Mouse (Mus musculus): ENCODE results near the gene Fam129c. TPM values are rescaled to one million over a fixed set of nuclear protein-coding genes. Genes with fewer than 3 reads are reported as not detected.

Gene Fam129c
- polyA plus RNA-seq, 1 experiment from 2014 or later: 3.8 TPM

DNA sequence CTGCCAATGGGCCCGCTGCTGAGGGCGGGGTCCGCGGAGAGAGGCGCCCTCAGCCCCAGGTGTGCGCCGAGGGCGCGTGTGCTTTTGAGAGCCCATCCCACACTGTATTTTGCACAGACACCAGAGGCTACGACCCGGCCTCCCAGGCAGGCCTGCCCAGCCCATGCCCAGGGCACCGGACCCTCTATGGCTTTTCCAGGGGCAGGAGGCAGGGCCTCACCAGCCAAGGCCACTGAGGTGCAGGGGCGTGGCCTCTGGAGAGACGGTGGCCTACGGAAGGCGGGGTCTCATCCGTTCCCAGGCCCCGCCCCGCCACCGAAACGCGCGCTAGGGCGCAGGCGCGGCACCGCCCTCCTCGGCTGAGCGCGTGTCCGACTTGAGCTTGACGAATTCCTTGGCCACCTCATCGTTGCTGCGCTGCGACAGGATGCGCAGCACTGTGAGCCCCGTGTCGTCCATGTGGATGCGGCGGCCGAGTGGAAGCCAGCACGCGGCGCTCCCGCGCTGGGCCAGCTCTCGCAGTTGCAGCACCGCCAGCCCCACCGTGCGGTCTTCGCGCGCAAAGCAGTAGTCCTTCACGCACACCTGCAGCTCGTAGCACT, 31.7 kb downstream of the Fam129c start:
- DNase-seq (ENCODE audit: low spot score) (peak; percentile 92), ATAC-seq (replicated peaks; ENCODE audit: low FRiP score) (peak; percentile 84)
- Histone ChIP-seq H3K9me3 (ENCODE audit: control insufficient read depth, low read length) (no peaks in the 10 kb centered on the region), H3K36me3 (ENCODE audit: control insufficient read depth, insufficient read depth, low read length) (peaks cover 5% of the 10 kb centered on the region; the same call in 1 of the 2 replicates), H3K4me3 (ENCODE audit: low read depth, low read length) (peak overlapping the region; percentile 59), H3K4me1 (replicated peaks; ENCODE audit: control insufficient read depth, insufficient read depth, low read length) (peaks cover 25% of the 10 kb centered on the region), H3K27me3 (replicated peaks; ENCODE audit: control insufficient read depth, insufficient read depth, low read length) (peaks cover 32% of the 10 kb centered on the region), H3K27ac (ENCODE audit: low read depth, low read length) (peak overlapping the region; percentile 26; the same call in 1 of the 2 replicates), H3K9ac (ENCODE audit: low read depth, low read length) (peak overlapping the region; percentile 60), H3K4me2 (peak overlapping the region; percentile 93)
- under 1% methylated on average over 55 of the region's 55 CpGs for WGBS

DNA sequence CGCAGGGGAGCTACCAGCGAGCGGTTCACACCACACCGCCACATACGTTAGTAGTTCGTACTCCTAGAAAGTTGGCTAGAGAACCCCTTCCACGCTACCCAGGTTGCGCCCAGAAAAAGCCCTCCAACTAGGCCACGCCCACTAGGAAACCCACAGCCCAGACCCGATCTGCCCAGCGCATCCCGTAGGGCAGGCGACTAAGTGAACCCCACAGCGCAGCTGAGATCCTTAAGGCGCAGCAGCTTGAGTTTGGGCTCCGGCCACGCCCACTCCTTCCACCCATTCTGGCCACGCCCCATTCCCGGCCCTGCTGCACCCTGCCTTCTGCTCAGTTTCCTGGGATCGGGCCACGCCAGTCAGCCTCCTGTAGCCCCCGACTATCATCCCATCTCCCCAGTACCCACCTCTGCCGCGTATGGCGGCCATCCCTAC, 32.3 kb downstream of the Fam129c start:
- DNase-seq (ENCODE audit: low spot score) (peak; percentile 60), ATAC-seq (replicated peaks; ENCODE audit: low FRiP score) (peak; percentile 29)
- H3K9me3 ChIP-seq (ENCODE audit: control insufficient read depth, low read length): no peaks in the 10 kb centered on the region
- H3K4me3 ChIP-seq (ENCODE audit: low read depth, low read length): peak overlapping the region; percentile 59
- peak overlapping the region; percentile 53 for H3K9ac ChIP-seq (ENCODE audit: low read depth, low read length)
- H3K4me2 ChIP-seq: peak overlapping the region; percentile 93
- WGBS: 5% methylated on average over 25 of the region's 25 CpGs
- no peak overlapping the region; the same call in 1 of the 2 replicates for H3K27ac ChIP-seq (ENCODE audit: low read depth, low read length)
- no peaks in the 10 kb centered on the region; the same call in 1 of the 2 replicates for H3K36me3 ChIP-seq (ENCODE audit: control insufficient read depth, insufficient read depth, low read length)
- H3K4me1 ChIP-seq (replicated peaks; ENCODE audit: control insufficient read depth, insufficient read depth, low read length): peaks cover 25% of the 10 kb centered on the region
- peaks cover 37% of the 10 kb centered on the region for H3K27me3 ChIP-seq (replicated peaks; ENCODE audit: control insufficient read depth, insufficient read depth, low read length)

DNA sequence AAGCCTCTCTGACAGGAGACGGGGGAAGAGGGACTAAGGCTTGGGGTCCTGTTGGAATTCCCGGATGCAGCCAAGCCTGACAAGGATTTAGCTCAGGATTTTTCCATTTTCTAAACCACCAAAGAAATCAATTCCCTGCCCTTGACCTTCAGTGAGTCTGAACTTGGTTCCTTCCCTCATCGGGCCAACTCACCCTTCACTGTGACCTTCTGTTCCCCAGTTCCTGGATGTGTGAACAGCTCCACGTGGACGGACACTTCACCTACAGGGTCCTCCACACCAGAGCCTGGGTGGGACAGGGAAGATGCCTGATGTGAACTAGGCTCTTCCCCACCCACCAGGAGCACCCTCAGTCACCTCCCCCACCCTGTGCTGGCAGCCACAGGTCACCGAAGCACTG, 33.3 kb downstream of the Fam129c start:
- DNase-seq (ENCODE audit: low spot score): no peak
- Histone ChIP-seq H3K4me2 (no peak overlapping the region), H3K27ac (ENCODE audit: low read depth, low read length) (no peak overlapping the region), H3K4me3 (ENCODE audit: low read depth, low read length) (no peak overlapping the region), H3K9me3 (ENCODE audit: control insufficient read depth, low read length) (no peaks in the 10 kb centered on the region), H3K36me3 (ENCODE audit: control insufficient read depth, insufficient read depth, low read length) (no peaks in the 10 kb centered on the region; the same call in 1 of the 2 replicates), H3K9ac (ENCODE audit: low read depth, low read length) (no peak overlapping the region), H3K27me3 (replicated peaks; ENCODE audit: control insufficient read depth, insufficient read depth, low read length) (peaks cover 42% of the 10 kb centered on the region), H3K4me1 (replicated peaks; ENCODE audit: control insufficient read depth, insufficient read depth, low read length) (peaks cover 25% of the 10 kb centered on the region)
- ATAC-seq (replicated peaks; ENCODE audit: low FRiP score): no peak
- WGBS: 79% methylated on average over 6 of the region's 6 CpGs

DNA sequence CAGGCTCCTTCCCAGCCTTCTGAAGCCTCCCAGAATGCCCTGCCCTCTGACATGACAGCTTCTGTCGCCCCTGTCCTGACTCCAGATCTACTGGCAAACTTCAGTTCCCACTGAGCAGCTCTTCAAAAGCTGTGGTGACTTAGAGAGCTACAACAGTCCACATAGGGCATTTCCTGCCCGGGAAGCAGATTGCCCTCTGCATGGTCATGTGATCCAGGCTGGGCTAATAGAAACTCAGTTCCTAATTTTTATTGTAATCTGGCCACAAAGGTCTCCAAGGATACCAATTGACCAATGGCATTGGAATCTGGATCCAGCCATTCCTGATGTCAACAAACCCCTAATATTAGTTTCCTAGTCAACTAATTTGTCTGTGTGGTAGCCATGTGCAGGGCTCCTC, 34.4 kb downstream of the Fam129c start:
- DNase-seq (ENCODE audit: low spot score) (no peak), ATAC-seq (replicated peaks; ENCODE audit: low FRiP score) (no peak)
- Histone ChIP-seq H3K27ac (ENCODE audit: low read depth, low read length) (no peak overlapping the region), H3K27me3 (replicated peaks; ENCODE audit: control insufficient read depth, insufficient read depth, low read length) (peaks cover 42% of the 10 kb centered on the region), H3K9ac (ENCODE audit: low read depth, low read length) (no peak overlapping the region), H3K4me3 (ENCODE audit: low read depth, low read length) (no peak overlapping the region), H3K4me1 (replicated peaks; ENCODE audit: control insufficient read depth, insufficient read depth, low read length) (peaks cover 25% of the 10 kb centered on the region), H3K36me3 (ENCODE audit: control insufficient read depth, insufficient read depth, low read length) (no peaks in the 10 kb centered on the region), H3K4me2 (no peak overlapping the region), H3K9me3 (ENCODE audit: control insufficient read depth, low read length) (no peaks in the 10 kb centered on the region)
- WGBS: 56% methylated on average over 2 of the region's 2 CpGs

DNA sequence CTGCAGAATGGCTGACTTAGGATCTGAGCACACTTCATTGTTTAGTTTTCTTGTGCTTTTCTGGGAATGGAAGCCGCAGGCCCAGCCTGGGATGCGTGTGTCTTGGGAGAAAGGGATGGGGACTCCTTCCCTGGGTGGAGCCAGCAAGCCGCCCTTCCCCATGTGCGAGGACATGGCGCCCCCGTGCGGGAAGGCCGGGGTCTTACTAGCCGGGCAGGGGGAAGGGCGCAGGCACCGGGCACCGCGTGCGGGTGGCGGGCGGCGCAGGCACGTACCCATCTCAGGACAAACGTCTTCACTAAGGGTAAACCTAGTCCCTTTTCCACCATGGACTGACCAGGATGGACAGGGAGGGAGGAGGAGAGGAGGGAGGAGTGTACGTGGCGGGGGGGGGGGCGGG, 35.7 kb downstream of the Fam129c start:
- ATAC-seq (replicated peaks; ENCODE audit: low FRiP score): no peak
- Histone ChIP-seq H3K4me1 (replicated peaks; ENCODE audit: control insufficient read depth, insufficient read depth, low read length) (peaks cover 21% of the 10 kb centered on the region), H3K9ac (ENCODE audit: low read depth, low read length) (no peak overlapping the region), H3K4me3 (ENCODE audit: low read depth, low read length) (no peak overlapping the region; the same call in 1 of the 2 replicates), H3K9me3 (ENCODE audit: control insufficient read depth, low read length) (no peaks in the 10 kb centered on the region), H3K27ac (ENCODE audit: low read depth, low read length) (no peak overlapping the region), H3K27me3 (replicated peaks; ENCODE audit: control insufficient read depth, insufficient read depth, low read length) (peaks cover 43% of the 10 kb centered on the region), H3K4me2 (peak overlapping the region; percentile 44), H3K36me3 (ENCODE audit: control insufficient read depth, insufficient read depth, low read length) (no peaks in the 10 kb centered on the region)
- DNase-seq (ENCODE audit: low spot score): peak; percentile 58
- WGBS: 5% methylated on average over 19 of the region's 22 CpGs

DNA sequence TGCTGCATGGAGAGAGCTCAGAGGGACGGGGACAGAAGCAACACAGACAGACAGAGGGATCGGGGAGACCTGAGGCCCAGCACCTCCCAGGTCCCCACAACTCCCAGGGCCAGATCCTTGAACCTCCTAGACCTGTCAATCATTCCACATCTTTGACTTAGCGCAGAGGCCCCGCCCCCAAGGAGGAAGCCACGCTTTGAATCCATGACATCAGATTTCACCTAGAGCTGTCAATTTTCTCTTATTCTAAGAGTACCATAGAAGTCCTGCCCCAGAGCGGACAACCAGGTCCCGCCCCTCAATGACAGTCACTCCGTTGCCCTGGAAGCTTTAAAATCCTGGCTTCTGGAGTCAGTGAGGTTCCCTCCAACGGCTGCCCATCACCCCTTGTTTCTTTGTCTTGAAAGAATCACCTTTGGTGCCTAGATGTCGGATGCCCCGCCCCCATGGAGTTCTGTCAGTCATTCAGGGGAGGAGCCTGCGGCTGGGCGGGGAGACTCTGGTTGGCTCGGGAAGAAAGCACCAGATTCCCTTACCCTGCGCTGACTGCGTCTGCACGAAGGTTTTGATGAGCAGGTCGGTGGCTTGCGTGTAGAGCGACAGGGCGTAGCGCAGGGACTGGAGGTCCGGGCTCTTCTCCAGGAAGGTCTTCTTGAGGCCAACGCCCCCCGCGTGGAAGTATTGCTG, 36.7 kb downstream of the Fam129c start:
- H3K27ac ChIP-seq (ENCODE audit: low read depth, low read length): no peak overlapping the region
- H3K4me3 ChIP-seq (ENCODE audit: low read depth, low read length): peak overlapping the region; percentile 6; the same call in 1 of the 2 replicates
- H3K4me1 ChIP-seq (replicated peaks; ENCODE audit: control insufficient read depth, insufficient read depth, low read length): peaks cover 12% of the 10 kb centered on the region
- H3K9me3 ChIP-seq (ENCODE audit: control insufficient read depth, low read length): no peaks in the 10 kb centered on the region
- H3K9ac ChIP-seq (ENCODE audit: low read depth, low read length): no peak overlapping the region; the same call in 1 of the 2 replicates
- peak; percentile 60 for ATAC-seq (replicated peaks; ENCODE audit: low FRiP score)
- H3K4me2 ChIP-seq: peak overlapping the region; percentile 54
- 2% methylated on average over 26 of the region's 26 CpGs for WGBS
- no peaks in the 10 kb centered on the region for H3K36me3 ChIP-seq (ENCODE audit: control insufficient read depth, insufficient read depth, low read length)
- H3K27me3 ChIP-seq (replicated peaks; ENCODE audit: control insufficient read depth, insufficient read depth, low read length): peaks cover 51% of the 10 kb centered on the region
- DNase-seq (ENCODE audit: low spot score): peak; percentile 75

DNA sequence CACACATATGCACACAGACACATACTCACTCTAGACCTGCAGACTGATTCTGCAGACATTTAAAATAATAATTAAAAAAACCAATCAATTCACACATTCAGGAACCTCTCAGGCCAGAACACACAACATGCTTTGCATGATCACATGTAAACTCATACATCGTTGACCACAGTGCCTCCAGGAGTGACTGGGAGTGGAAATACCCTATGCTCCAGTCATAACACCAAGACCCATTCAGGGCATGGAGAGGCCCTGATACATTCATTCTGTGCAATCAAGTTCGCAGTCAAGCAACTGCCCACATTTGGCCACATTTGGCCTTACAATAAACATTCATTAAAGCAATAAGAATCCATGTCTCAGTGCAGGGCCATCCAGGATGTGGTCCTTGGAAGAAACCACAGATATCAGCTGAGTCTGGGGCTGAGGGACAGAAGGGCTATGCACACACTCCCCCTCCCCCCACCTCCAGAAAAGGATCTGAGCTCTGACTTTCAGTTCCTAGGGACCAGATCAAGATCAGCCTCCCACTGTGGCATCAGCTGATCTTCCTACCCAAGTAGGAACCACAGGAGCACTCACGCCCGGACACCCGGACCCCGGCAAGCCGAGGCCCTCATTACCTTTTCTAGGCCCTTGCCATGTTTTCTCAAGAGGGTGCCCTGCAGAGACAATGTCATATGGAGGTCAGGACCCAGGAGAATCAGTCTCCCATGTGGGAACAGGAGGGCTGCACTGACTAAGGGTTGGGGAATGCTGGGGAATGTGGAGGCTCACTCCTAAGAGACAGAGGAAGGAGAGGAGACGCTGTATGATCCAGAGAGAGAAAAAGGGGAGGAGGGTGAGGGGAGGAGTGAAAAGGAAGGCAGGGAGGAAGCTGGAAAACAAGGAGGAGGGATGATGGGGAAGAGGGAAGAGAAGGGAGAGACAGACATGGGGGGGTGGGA, 40.0 kb downstream of the Fam129c start:
- peaks cover 37% of the 10 kb centered on the region for H3K27me3 ChIP-seq (replicated peaks; ENCODE audit: control insufficient read depth, insufficient read depth, low read length)
- no peak for ATAC-seq (replicated peaks; ENCODE audit: low FRiP score)
- 54% methylated on average over 8 of the region's 8 CpGs for WGBS

DNA sequence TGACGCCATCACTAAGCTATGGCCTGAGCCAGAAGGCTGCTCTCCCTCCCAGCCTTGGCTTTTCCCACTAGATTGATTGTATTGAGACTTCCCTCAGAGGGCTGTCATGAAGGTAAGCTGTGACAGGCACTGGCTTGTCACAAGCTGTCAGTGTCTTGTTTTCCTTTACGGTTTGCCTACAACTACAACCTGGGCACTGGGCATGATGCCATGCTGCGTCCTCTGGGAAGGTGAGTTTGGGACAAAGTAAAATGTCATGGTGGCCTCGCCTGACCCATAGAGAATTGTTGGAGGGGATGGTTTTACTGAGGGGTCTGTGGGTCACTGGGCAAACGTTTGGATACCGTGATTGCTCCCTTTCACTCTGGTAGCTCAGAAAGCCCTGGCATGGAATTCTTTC, 40.9 kb downstream of the Fam129c start:
- Histone ChIP-seq H3K9ac (ENCODE audit: low read depth, low read length) (no peak overlapping the region), H3K4me1 (replicated peaks; ENCODE audit: control insufficient read depth, insufficient read depth, low read length) (peaks cover 4% of the 10 kb centered on the region), H3K27me3 (replicated peaks; ENCODE audit: control insufficient read depth, insufficient read depth, low read length) (peaks cover 29% of the 10 kb centered on the region), H3K27ac (ENCODE audit: low read depth, low read length) (no peak overlapping the region), H3K4me3 (ENCODE audit: low read depth, low read length) (no peak overlapping the region), H3K36me3 (ENCODE audit: control insufficient read depth, insufficient read depth, low read length) (no peaks in the 10 kb centered on the region), H3K9me3 (ENCODE audit: control insufficient read depth, low read length) (no peaks in the 10 kb centered on the region), H3K4me2 (no peak overlapping the region)
- DNase-seq (ENCODE audit: low spot score) (no peak), ATAC-seq (replicated peaks; ENCODE audit: low FRiP score) (no peak)
- WGBS: 67% methylated on average over 6 of the region's 6 CpGs

More for the DNA sequence above, 40.0 kb downstream of the Fam129c start:
- H3K4me2 ChIP-seq: no peak overlapping the region
- H3K9me3 ChIP-seq (ENCODE audit: control insufficient read depth, low read length): no peaks in the 10 kb centered on the region
- no peak for DNase-seq (ENCODE audit: low spot score)
- H3K9ac ChIP-seq (ENCODE audit: low read depth, low read length): no peak overlapping the region
- H3K27ac ChIP-seq (ENCODE audit: low read depth, low read length): no peak overlapping the region
- peaks cover 4% of the 10 kb centered on the region for H3K4me1 ChIP-seq (replicated peaks; ENCODE audit: control insufficient read depth, insufficient read depth, low read length)
- no peaks in the 10 kb centered on the region for H3K36me3 ChIP-seq (ENCODE audit: control insufficient read depth, insufficient read depth, low read length)
- H3K4me3 ChIP-seq (ENCODE audit: low read depth, low read length): no peak overlapping the region
